Mouse (Mus musculus) lung, embryonic 14.5 days (tissue): ENCODE measurements around the gene Abcc8. TPM values are rescaled to one million over a fixed set of nuclear protein-coding genes. Genes with fewer than 3 reads are reported as not detected.

Experiments used
- ATAC-seq: fragments of 200-750 bp; cut with Nextera tagmentation; 2 replicates; pipeline ENCODE4 v1.8.0; 2017; ENCODE audit warnings: mild to moderate bottlenecking, moderate TSS enrichment, moderate library complexity; ENCODE audit not compliant: insufficient read depth
- DNase-seq: peaks from one replicate; pipeline ENCODE4 v3.0.0-alpha.2; 2015
- H3K27ac ChIP-seq: fragments of 300-500 bp; sonication (generic); 2 replicates; pipeline ENCODE4 v1.5.1; 2014; ENCODE audit warnings: low read depth, mild to moderate bottlenecking, moderate library complexity
- H3K27me3 ChIP-seq: fragments of 300-500 bp; sonication (generic); 2 replicates; pipeline ENCODE4 v1.6.1; 2014; ENCODE audit warnings: low read length, control low read depth; ENCODE audit not compliant: insufficient read depth
- H3K36me3 ChIP-seq: fragments of 300-500 bp; sonication (generic); 2 replicates; pipeline ENCODE4 v1.6.1; 2014; ENCODE audit warnings: control low read depth; ENCODE audit not compliant: insufficient read depth
- H3K4me1 ChIP-seq: fragments of 300-500 bp; sonication (generic); 2 replicates; pipeline ENCODE4 v1.6.1; 2014; ENCODE audit warnings: antibody characterized with exemption, control low read depth; ENCODE audit not compliant: insufficient read depth
- H3K4me2 ChIP-seq: fragments of 300-500 bp; sonication (generic); 2 replicates; pipeline ENCODE4 v1.6.1; 2014; ENCODE audit warnings: mild to moderate bottlenecking
- H3K4me3 ChIP-seq: fragments of 300-500 bp; sonication (generic); 2 replicates; pipeline ENCODE4 v1.5.1; 2014; ENCODE audit warnings: low read depth, low read length
- H3K9ac ChIP-seq: fragments of 300-500 bp; sonication (generic); 2 replicates; pipeline ENCODE4 v1.6.1; 2014
- H3K9me3 ChIP-seq: fragments of 300-500 bp; sonication (generic); 2 replicates; pipeline ENCODE4 v1.6.1; 2016; ENCODE audit warnings: low read depth, low read length, control low read depth
- CTCF ChIP-seq: IDR thresholded peaks from 2 replicates; pipeline ENCODE4 v1.5.1; 2016; ENCODE audit warnings: antibody characterized with exemption, low read depth
- WGBS: fragments of 180-500 bp; shearing (Covaris S2); extraction: QIAGEN DNeasy Blood & Tissue Kit; methylation state at CpG from one replicate; pipeline ENCODE4 v1.1.7; 2014; 5-methylcytosine and 5-hydroxymethylcytosine counted together
- polyA plus RNA-seq: library from polyadenylated mRNA; unstranded; fragments of >200 nt; fragmentation: Nextera tagmentation; extraction: Ambion mirVana; gene quantifications from 2 replicates; pipeline ENCODE4 v1.2.1, GENCODE M21; 2014

Abcc8 gene
- polyA plus RNA-seq, 1 experiment from 2014 or later, result 0.32 TPM

DNA sequence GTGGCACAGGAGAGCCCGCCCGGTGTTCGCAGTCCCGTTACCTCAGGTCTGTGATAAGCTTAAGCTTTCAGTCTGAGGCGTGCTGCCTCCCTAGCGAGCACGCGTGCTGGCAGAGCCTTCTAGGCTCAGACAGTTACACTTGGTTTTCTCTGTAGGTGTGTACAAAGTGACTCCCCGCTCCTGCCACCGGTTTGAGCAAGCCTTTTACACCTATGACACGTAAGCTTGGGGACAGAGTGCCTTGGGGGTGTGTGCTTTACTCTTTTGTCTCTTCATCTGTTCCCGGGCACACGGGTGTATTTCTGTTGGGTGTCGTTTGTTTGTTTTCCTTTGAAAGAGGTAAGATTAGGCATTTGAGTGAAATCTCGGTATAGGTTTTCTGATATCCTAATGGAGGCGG, 118.2 kb downstream of the Abcc8 start:
- H3K27me3 ChIP-seq, result no peaks in the 10 kb centered on the region
- H3K36me3 ChIP-seq, result peaks cover 60% of the 10 kb centered on the region
- WGBS, result 88% methylated on average over 16 of the region's 16 CpGs
- ATAC-seq, result no peak
- no peak overlapping the region for H3K27ac ChIP-seq
- TF ChIP-seq CTCF, result no peak
- H3K4me1 ChIP-seq, result no peaks in the 10 kb centered on the region
- no peak overlapping the region for H3K4me2 ChIP-seq
- no peak for DNase-seq
- no peak overlapping the region for H3K9ac ChIP-seq
- no peak overlapping the region for H3K4me3 ChIP-seq
- H3K9me3 ChIP-seq, result no peaks in the 10 kb centered on the region

DNA sequence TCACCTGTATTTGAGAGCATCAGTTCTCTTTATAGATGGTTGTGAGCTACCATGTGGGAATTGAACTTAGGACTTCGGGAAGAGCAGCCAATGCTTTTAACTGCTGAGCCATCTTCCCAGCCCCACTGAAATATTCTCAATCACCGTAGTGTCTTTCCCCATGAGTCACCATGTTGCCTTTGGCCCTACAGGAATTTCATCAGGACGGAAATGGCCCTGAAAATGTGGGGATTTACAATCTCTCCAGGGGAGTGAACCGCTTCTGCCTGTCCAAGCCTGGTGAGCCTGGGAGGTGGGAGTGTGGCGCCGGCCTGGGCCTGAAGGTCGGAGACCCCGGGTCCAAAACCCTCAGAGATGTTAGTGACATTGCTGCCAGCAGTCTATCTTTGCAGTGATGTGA, 119.1 kb downstream of the Abcc8 start:
- no peak overlapping the region for H3K27ac ChIP-seq
- DNase-seq, result no peak
- no peaks in the 10 kb centered on the region for H3K4me1 ChIP-seq
- no peaks in the 10 kb centered on the region for H3K27me3 ChIP-seq
- H3K36me3 ChIP-seq, result peaks cover 61% of the 10 kb centered on the region
- no peak overlapping the region for H3K4me3 ChIP-seq
- H3K9ac ChIP-seq, result no peak overlapping the region
- no peak for ATAC-seq
- no peak overlapping the region for H3K4me2 ChIP-seq
- H3K9me3 ChIP-seq, result no peaks in the 10 kb centered on the region
- no peak for TF ChIP-seq CTCF
- whole genome bisulfite sequencing, result 94% methylated on average over 8 of the region's 8 CpGs

DNA sequence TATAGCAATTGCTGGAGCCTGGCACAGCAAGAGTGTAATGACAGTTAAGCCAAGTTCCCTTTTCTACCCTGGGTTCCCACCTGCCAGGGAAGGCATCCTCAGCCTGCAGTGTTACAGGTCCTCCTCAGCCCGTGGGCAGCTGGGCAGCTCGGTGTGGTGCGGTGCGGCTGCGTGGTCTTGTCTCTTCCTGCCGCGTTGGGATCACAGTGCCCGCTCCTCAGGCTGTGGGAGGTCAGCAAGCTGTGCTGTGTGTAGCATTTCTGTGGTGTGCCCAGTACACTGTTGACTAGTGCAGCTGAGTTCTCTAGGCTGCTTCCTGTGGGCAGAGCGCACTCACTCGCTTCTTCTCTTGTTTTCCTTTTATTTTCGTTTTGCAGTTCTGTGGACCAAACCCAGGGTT, 121.0 kb downstream of the Abcc8 start:
- H3K4me3 ChIP-seq, result no peak overlapping the region
- peaks cover 78% of the 10 kb centered on the region for H3K36me3 ChIP-seq
- DNase-seq, result no peak
- H3K9me3 ChIP-seq, result no peaks in the 10 kb centered on the region
- H3K27me3 ChIP-seq, result no peaks in the 10 kb centered on the region
- H3K4me1 ChIP-seq, result no peaks in the 10 kb centered on the region
- WGBS, result 90% methylated on average over 11 of the region's 11 CpGs
- no peak overlapping the region for H3K27ac ChIP-seq
- H3K4me2 ChIP-seq, result no peak overlapping the region
- TF ChIP-seq CTCF, result no peak
- no peak for ATAC-seq
- no peak overlapping the region for H3K9ac ChIP-seq

Other genes with a start within 250 kb of the Abcc8 start
- gene Abcc6, start 149.7 kb downstream of the Abcc8 start, polyA plus RNA-seq, result 0.31 and 0.78 TPM in 2 replicates
- 26.1 and 26.4 TPM in 2 replicates for gene Nomo1, start 146.3 kb downstream of the Abcc8 start, polyA plus RNA-seq
- 0.11 TPM in 1 of 2 replicates, not detected in the other for gene Kcnj11, start 79.3 kb downstream of the Abcc8 start, polyA plus RNA-seq
- 0.22 and 0.88 TPM in 2 replicates for gene Ush1c, start 58.5 kb upstream of the Abcc8 start, polyA plus RNA-seq
- gene Otog, start 61.0 kb upstream of the Abcc8 start, polyA plus RNA-seq, result not detected in 2 replicates
- gene Myod1, start 196.4 kb upstream of the Abcc8 start, polyA plus RNA-seq, result 0.09 TPM in 1 of 2 replicates, not detected in the other
- gene Kcnc1, start 216.5 kb upstream of the Abcc8 start, polyA plus RNA-seq, result 0.12 and 0.22 TPM in 2 replicates